Mouse (Mus musculus) heart, embryonic 14.5 days (tissue): ENCODE data around the gene Krt75. TPM values are rescaled to one million over a fixed set of nuclear protein-coding genes. Genes with fewer than 3 reads are reported as not detected.
"Not testable (repeated sequence)": the region's sequence is repeated elsewhere in the genome, so short reads cannot be mapped to it uniquely, and the experiment has no call there.

Source experiments
- ATAC-seq: fragments of 200-750 bp; cut with Nextera tagmentation; 2 replicates; pipeline ENCODE4 v1.8.0; 2017; ENCODE audit warnings: low read depth, moderate TSS enrichment; ENCODE audit not compliant: insufficient number of reproducible peaks, insufficient read depth, low FRiP score
- H3K27ac ChIP-seq, 2 experiments: fragments of 200-500 bp in 1 of 2; fragments of 300-500 bp in 1 of 2; sonication (generic) in 1 of 2; replicated peaks in 1 of 2; 2 replicates each; pipeline ENCODE4 v1.5.1; 2012 to 2014; ENCODE audit warnings: low read depth in 2 of 2, low read length in 2 of 2, control low read depth in 1 of 2, mild to moderate bottlenecking in 1 of 2, mixed read lengths in 1 of 2; ENCODE audit not compliant: control insufficient read depth in 1 of 2, insufficient read depth in 1 of 2
- H3K27me3 ChIP-seq: fragments of 300-500 bp; sonication (generic); 2 replicates; pipeline ENCODE4 v1.6.1; 2014; ENCODE audit warnings: mild to moderate bottlenecking, low read length, control low read depth; ENCODE audit not compliant: control insufficient read depth, insufficient read depth
- H3K36me3 ChIP-seq: fragments of 300-500 bp; sonication (generic); 2 replicates; pipeline ENCODE4 v1.6.1; 2014; ENCODE audit warnings: mild to moderate bottlenecking, control low read depth, low read length, mixed read lengths; ENCODE audit not compliant: control insufficient read depth, insufficient read depth
- H3K4me1 ChIP-seq, 2 experiments: fragments of 200-500 bp in 1 of 2; fragments of 300-500 bp in 1 of 2; sonication (generic) in 1 of 2; 2 replicates each; pipeline ENCODE4 v1.6.1; 2012 to 2014; ENCODE audit warnings: low read length in 2 of 2, control low read depth in 1 of 2, mixed read lengths in 1 of 2; ENCODE audit not compliant: control insufficient read depth in 2 of 2, insufficient read depth in 2 of 2
- H3K4me2 ChIP-seq: fragments of 300-500 bp; sonication (generic); 2 replicates; pipeline ENCODE4 v1.6.1; 2014; ENCODE audit warnings: mild to moderate bottlenecking, low read length
- H3K4me3 ChIP-seq, 2 experiments: fragments of 200-500 bp in 1 of 2; fragments of 300-500 bp in 1 of 2; sonication (generic) in 1 of 2; 2 replicates each; pipeline ENCODE4 v1.5.1; 2012 to 2014; ENCODE audit warnings: low read length in 2 of 2, mild to moderate bottlenecking in 2 of 2, control low read depth in 1 of 2, low read depth in 1 of 2, moderate library complexity in 1 of 2; ENCODE audit not compliant: control insufficient read depth in 1 of 2, insufficient read depth in 1 of 2
- H3K9ac ChIP-seq: fragments of 300-500 bp; sonication (generic); 2 replicates; pipeline ENCODE4 v1.6.1; 2014; ENCODE audit warnings: mild to moderate bottlenecking, low read length
- H3K9me3 ChIP-seq: fragments of 300-500 bp; sonication (generic); 2 replicates; pipeline ENCODE4 v1.6.1; 2016; ENCODE audit warnings: low read length, control low read depth; ENCODE audit not compliant: control insufficient read depth
- WGBS: fragments of 180-500 bp; shearing (Covaris S2); extraction: QIAGEN DNeasy Blood & Tissue Kit; methylation state at CpG from one replicate; pipeline ENCODE4 v1.1.7; 2014; 5-methylcytosine and 5-hydroxymethylcytosine counted together
- polyA plus RNA-seq: library from polyadenylated mRNA; unstranded; fragments of >200 nt; fragmentation: Nextera tagmentation; extraction: Ambion mirVana; gene quantifications from 2 replicates; pipeline ENCODE4 v1.2.1, GENCODE M21; 2014

The Krt75 gene
- polyA plus RNA-seq, 1 experiment from 2014 or later: 0.05 TPM

DNA sequence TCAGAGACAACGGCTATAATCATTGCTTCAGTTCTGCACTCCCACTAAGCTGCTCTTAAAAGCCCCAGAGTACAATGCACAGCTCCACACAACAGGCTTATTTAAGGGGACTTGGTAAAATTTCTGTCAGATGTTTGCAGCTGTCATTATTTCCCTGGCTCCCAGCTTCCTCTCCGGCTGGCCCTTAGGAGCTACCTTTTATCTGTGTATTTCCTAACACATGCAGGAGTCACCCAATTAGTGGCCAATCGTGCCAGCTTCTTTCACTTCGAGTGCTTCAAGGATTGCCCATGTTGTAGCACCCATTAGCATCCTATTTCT is 35.2 kb downstream of the Krt75 start:
- ATAC-seq: no peak
- no peaks in the 10 kb centered on the region for H3K4me1 ChIP-seq
- H3K27me3 ChIP-seq: peaks cover 5% of the 10 kb centered on the region; the same call in 1 of the 2 replicates
- H3K4me2 ChIP-seq: no peak overlapping the region
- no peak overlapping the region for H3K4me3 ChIP-seq
- H3K27ac ChIP-seq: no peak overlapping the region
- no peaks in the 10 kb centered on the region for H3K9me3 ChIP-seq
- 61% methylated on average over 4 of the region's 4 CpGs for WGBS
- H3K9ac ChIP-seq: no peak overlapping the region
- no peaks in the 10 kb centered on the region for H3K36me3 ChIP-seq

DNA sequence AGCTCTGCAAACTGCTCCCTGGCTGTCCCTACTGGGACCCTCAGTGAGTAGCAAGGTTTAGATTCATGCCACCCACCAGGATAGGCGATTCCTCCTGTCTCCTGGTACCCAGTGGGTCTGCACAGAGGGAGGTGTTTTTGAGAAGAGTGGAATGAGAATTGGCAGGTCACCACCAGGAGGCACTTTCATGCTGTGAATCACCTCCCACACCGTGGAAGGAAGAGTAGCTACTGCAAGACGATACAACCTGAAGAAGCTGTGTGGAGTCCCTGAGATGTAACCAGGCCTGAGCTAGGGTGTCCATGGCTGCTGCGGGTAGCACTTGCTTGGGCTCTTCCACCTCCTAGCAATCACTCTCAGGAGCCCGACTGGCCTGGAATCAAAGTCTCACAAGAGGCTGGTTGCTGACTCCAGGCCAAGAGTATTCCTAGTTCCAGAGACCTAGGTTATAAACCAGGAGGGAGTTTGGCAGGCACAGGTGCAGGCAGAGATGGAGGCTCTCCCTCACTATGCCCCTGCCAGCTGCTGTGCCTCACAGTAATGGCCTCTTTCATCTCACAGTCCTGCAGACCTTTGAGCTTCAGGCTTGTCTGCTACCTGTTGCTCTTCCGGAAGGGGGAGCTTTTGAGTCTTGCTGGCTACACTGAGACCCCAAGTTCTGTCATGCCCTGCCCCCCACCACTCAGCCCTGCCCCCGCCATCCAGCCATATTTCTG is 35.7 kb downstream of the Krt75 start:
- 39% methylated on average over 7 of the region's 7 CpGs for WGBS
- no peaks in the 10 kb centered on the region for H3K36me3 ChIP-seq
- H3K4me2 ChIP-seq: no peak overlapping the region
- H3K9ac ChIP-seq: no peak overlapping the region
- H3K4me3 ChIP-seq: no peak overlapping the region
- H3K27me3 ChIP-seq: peaks cover 5% of the 10 kb centered on the region; the same call in 1 of the 2 replicates
- H3K9me3 ChIP-seq: no peaks in the 10 kb centered on the region
- H3K27ac ChIP-seq: no peak overlapping the region
- H3K4me1 ChIP-seq: no peaks in the 10 kb centered on the region
- no peak for ATAC-seq

DNA sequence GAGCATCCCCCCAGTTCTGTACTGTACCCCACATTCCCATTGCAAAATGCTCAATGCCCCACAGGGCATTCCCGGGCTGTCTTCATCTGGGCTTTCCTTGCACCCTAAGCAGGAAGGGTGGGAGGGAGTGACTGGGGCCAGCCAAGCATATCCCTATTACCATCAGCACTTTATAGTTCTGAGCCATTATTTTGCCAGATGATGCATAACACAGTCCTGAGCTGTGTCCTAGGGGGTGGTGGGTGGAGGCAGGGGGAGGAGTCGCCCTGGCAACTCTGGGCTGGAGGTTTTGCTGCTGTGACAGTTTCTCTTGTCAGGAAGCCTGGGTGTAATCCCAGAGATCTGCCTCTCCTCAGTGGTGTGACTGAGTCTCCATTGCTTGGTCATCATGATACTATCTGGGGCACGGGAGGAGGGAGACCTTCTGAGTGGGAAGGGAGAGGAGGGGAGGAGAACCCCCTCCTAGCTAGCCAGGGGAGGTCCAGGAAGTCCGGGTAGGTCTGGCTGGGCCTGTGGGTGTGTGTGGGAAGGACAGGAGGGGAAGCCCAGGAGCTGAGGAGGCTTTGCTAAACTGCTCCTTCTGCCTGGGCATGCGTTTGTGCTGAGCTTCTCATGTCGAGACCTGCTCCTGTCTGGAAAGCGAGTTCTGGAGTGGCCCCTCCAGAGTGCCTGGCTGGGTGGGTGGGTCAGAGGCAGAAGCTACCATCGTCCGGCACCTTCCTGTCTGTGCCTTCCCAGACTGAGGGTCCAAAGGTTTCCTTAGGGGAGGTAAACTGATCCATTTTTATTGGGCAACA is 37.5 kb downstream of the Krt75 start:
- Histone ChIP-seq H3K36me3 (no peaks in the 10 kb centered on the region), H3K9me3 (no peaks in the 10 kb centered on the region), H3K4me3 (no peak overlapping the region), H3K4me1 (no peaks in the 10 kb centered on the region), H3K27ac (no peak overlapping the region), H3K9ac (no peak overlapping the region), H3K4me2 (no peak overlapping the region), H3K27me3 (no peaks in the 10 kb centered on the region)
- WGBS: 58% methylated on average over 9 of the region's 9 CpGs
- no peak for ATAC-seq

DNA sequence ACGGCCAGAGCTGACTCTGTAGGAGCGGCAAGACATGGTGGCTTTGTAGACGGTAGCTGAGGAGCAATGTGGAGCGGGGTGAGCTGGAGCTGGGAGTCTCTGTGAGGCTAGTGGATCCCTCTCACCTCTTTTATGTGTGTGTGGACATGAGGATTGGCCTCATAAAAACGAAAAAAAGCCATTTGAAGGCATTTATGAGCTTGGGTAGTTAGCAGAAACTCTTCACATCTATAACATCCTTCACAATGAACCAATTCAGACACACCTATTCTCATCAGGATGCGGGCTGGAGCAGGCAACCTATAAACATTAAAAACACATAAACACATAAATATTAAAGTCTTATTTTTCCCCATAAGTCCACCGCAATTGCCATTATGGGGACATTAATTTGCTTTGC is 41.0 kb downstream of the Krt75 start, which contains the start of gene Krt84:
Gene Krt84, minus strand, starts transcription at position 101 of the 400 bp plus-strand sequence.
- Histone ChIP-seq H3K4me3 (no peak within 1 kb of the TSS), H3K9me3 (no peaks in the 10 kb centered on the region), H3K4me2 (no peak within 1 kb of the TSS), H3K36me3 (no peaks in the 10 kb centered on the region), H3K27me3 (peaks cover 2% of the 10 kb centered on the region; the same call in 1 of the 2 replicates), H3K27ac (no peak within 1 kb of the TSS), H3K4me1 (no peaks in the 10 kb centered on the region), H3K9ac (no peak within 1 kb of the TSS)
- ATAC-seq: no peak
- 76% methylated on average over 7 of the region's 7 CpGs for WGBS

DNA sequence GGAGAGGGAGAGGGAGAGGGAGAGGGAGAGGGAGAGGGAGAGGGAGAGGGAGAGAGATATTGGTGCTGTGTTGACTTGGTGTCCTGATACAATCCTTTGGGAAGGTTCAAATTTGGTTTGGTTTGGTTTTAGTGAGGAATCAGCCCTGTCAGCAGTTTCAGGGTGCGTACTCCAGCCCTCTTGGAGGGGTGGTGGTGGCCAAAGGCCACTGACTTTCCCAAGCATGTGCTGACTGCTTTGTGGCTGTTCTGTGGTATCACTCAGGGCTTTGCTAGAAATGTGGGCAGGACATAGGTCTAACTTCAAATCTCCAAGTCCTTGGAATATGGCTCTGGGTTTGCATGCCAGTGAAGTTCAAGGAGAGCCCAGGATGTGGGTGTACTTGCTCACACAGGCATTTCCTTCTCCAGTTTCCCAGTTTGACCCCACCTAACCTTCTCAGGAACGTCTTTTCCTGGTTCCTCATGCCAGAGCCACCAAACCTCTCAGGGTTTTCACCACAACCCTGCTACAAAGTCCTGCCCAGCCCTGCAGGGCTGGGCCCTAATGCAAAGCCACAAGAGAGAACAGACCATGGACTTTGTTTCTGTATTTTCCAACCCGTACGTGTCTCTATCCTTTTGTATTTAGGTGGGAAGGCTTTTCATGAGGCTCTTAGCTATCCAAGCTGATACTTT is 51.0 kb downstream of the Krt75 start:
- WGBS: 67% methylated on average over 4 of the region's 4 CpGs
- Histone ChIP-seq H3K9ac (no peak overlapping the region), H3K4me2 (no peak overlapping the region), H3K27me3 (peaks cover 18% of the 10 kb centered on the region), H3K36me3 (no peaks in the 10 kb centered on the region), H3K4me1 (no peaks in the 10 kb centered on the region), H3K9me3 (no peaks in the 10 kb centered on the region), H3K27ac (no peak overlapping the region), H3K4me3 (no peak overlapping the region)
- no peak for ATAC-seq

DNA sequence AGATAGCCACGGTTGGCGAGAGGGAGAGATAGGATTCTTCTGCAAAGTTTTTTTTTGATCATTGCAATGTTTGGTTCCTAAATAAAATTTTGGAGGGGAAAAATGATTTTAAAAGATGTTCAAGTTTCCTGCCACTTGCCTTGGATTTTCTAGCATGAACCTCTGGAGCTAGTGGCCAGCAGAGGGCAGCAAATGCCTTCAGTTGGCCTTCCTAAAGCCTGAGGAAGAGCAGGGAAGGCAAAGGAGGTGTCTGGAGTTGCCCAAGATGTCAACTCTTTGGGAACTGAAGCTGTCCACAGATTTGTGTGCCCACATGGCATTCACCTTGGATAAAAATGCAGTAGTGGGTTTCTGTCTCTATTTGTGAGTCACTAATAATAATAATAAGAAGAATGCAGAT is 53.9 kb downstream of the Krt75 start:
- H3K4me1 ChIP-seq: no peaks in the 10 kb centered on the region
- H3K27ac ChIP-seq: no peak overlapping the region
- ATAC-seq: no peak
- peaks cover 13% of the 10 kb centered on the region for H3K27me3 ChIP-seq
- WGBS: 10% methylated on average over 2 of the region's 2 CpGs
- H3K36me3 ChIP-seq: no peaks in the 10 kb centered on the region
- H3K4me3 ChIP-seq: no peak overlapping the region
- H3K9me3 ChIP-seq: no peaks in the 10 kb centered on the region
- H3K4me2 ChIP-seq: no peak overlapping the region
- no peak overlapping the region for H3K9ac ChIP-seq

DNA sequence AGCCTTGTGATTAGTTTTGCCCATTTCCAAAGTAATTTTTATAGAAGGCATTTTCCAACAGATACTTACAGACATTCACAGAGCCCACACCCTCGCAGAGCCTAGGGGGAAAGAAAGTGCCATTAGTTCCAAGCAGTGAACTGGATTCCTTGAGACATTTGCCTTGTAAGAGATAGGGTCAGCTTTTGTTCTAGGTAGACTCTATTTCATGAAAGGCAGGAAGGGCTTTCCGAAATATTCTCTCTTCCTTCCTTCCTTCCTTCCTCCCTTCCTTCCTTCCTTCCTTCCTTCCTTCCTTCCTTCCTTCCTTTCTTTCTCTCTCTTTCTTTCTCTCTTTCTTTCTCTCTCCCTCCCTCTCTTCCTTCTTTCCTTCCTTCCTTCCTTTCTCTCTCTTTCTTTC is 56.5 kb downstream of the Krt75 start, which contains the start of gene Gm49425:
Gene Gm49425, minus strand, starts transcription at position 101 of the 400 bp plus-strand sequence.
- not testable (repeated sequence) for H3K9me3 ChIP-seq, H3K4me2 ChIP-seq, H3K27ac ChIP-seq, H3K4me1 ChIP-seq, H3K4me3 ChIP-seq, H3K9ac ChIP-seq, ATAC-seq, H3K36me3 ChIP-seq
- peaks cover 13% of the 10 kb centered on the region for H3K27me3 ChIP-seq
- WGBS: 54% methylated on average over 2 of the region's 2 CpGs
